Mouse (Mus musculus) ES-Bruce4 (cell line): ENCODE data around the gene Lpp. TPM values are rescaled to one million over a fixed set of nuclear protein-coding genes. Genes with fewer than 3 reads are reported as not detected.

Source experiments
- H3K27ac ChIP-seq: 2 replicates; pipeline ENCODE4 v1.5.1; 2012; ENCODE audit warnings: low read length, inconsistent platforms; ENCODE audit not compliant: insufficient read depth
- H3K27me3 ChIP-seq: 2 replicates; pipeline ENCODE4 v1.6.1; 2012; ENCODE audit warnings: mild to moderate bottlenecking, low read length, inconsistent platforms; ENCODE audit not compliant: control insufficient read depth, poor library complexity, insufficient read depth, severe bottlenecking
- H3K36me3 ChIP-seq: 2 replicates; pipeline ENCODE4 v1.6.1; 2012; ENCODE audit warnings: inconsistent platforms, mild to moderate bottlenecking, low read length, moderate library complexity; ENCODE audit not compliant: control insufficient read depth, poor library complexity, insufficient read depth, severe bottlenecking
- H3K4me1 ChIP-seq: one replicate; pipeline ENCODE4 v1.8.1; 2011; ENCODE audit warnings: low read length; ENCODE audit not compliant: control insufficient read depth, insufficient read depth
- H3K4me3 ChIP-seq: 2 replicates; pipeline ENCODE4 v1.5.1; 2011; ENCODE audit warnings: low read depth, mild to moderate bottlenecking, low read length
- H3K9ac ChIP-seq: 2 replicates; pipeline ENCODE4 v1.6.1; 2012; ENCODE audit warnings: low read depth, mild to moderate bottlenecking, inconsistent platforms; ENCODE audit not compliant: poor library complexity, severe bottlenecking
- H3K9me3 ChIP-seq: replicated peaks from 2 replicates; pipeline ENCODE4 v1.6.1; 2012; ENCODE audit warnings: mild to moderate bottlenecking, low read length, inconsistent platforms; ENCODE audit not compliant: control insufficient read depth, poor library complexity, insufficient read depth, severe bottlenecking
- CTCF ChIP-seq: IDR thresholded peaks from one replicate; pipeline ENCODE4 v1.8.1; 2011; ENCODE audit warnings: low read depth, low read length
- EP300 ChIP-seq: IDR thresholded peaks from 2 replicates; pipeline ENCODE4 v1.6.1; 2011; ENCODE audit warnings: low read depth, low read length; ENCODE audit not compliant: insufficient read depth
- POLR2A ChIP-seq: IDR thresholded peaks from one replicate; pipeline ENCODE4 v1.8.1; 2011; ENCODE audit warnings: low read length; ENCODE audit not compliant: insufficient read depth
- polyA plus RNA-seq: library from polyadenylated mRNA; stranded (reverse); fragments of >200 nt; gene quantifications from 2 replicates; pipeline ENCODE4 v1.2.4, GENCODE M21; 2011; ENCODE audit warnings: low read depth; ENCODE audit not compliant: missing spikeins, insufficient read depth, insufficient read length

Lpp gene
- polyA plus RNA-seq, 1 experiment, result 48.5 TPM

- Histone ChIP-seq H3K9ac (no peak overlapping the region), H3K27ac (no peak overlapping the region), H3K4me1 (no peaks in the 10 kb centered on the region), H3K9me3 (no peaks in the 10 kb centered on the region), H3K27me3 (no peaks in the 10 kb centered on the region), H3K36me3 (no peaks in the 10 kb centered on the region), H3K4me3 (no peak overlapping the region)
- TF ChIP-seq EP300 (no peak), CTCF (no peak), POLR2A (no peak)
These were observed 586.1 kb downstream of the Lpp start for GRCm38 (mm10) chr16:24979391-24979790.

- H3K36me3 ChIP-seq, result no peaks in the 10 kb centered on the region
- H3K27ac ChIP-seq, result no peak overlapping the region
- TF ChIP-seq EP300 (no peak), CTCF (no peak), POLR2A (no peak)
- H3K27me3 ChIP-seq, result no peaks in the 10 kb centered on the region
- H3K9me3 ChIP-seq, result no peaks in the 10 kb centered on the region
- H3K9ac ChIP-seq, result no peak overlapping the region
- H3K4me3 ChIP-seq, result no peak overlapping the region
- H3K4me1 ChIP-seq, result no peaks in the 10 kb centered on the region
These were observed 589.5 kb downstream of the Lpp start for GRCm38 (mm10) chr16:24982828-24983227.

- Histone ChIP-seq H3K27ac (no peak overlapping the region), H3K27me3 (no peaks in the 10 kb centered on the region), H3K9ac (no peak overlapping the region), H3K36me3 (no peaks in the 10 kb centered on the region), H3K4me3 (no peak overlapping the region), H3K4me1 (no peaks in the 10 kb centered on the region), H3K9me3 (no peaks in the 10 kb centered on the region; the same call in 1 of the 2 replicates)
- TF ChIP-seq POLR2A (no peak), EP300 (no peak), CTCF (no peak)
These were observed 597.0 kb downstream of the Lpp start for GRCm38 (mm10) chr16:24990331-24990730.

GRCm38 (mm10) chr16:24991059-24991541 is 597.8 kb downstream of the Lpp start:
- no peaks in the 10 kb centered on the region; the same call in 1 of the 2 replicates for H3K9me3 ChIP-seq
- no peak overlapping the region for H3K27ac ChIP-seq
- no peak overlapping the region for H3K9ac ChIP-seq
- TF ChIP-seq EP300, result no peak
- no peak for TF ChIP-seq POLR2A
- TF ChIP-seq CTCF, result no peak
- no peaks in the 10 kb centered on the region for H3K36me3 ChIP-seq
- H3K27me3 ChIP-seq, result no peaks in the 10 kb centered on the region
- no peak overlapping the region for H3K4me3 ChIP-seq
- H3K4me1 ChIP-seq, result no peaks in the 10 kb centered on the region

GRCm38 (mm10) chr16:24991995-24992394 is 598.7 kb downstream of the Lpp start:
- no peak for TF ChIP-seq CTCF
- TF ChIP-seq EP300, result no peak
- TF ChIP-seq POLR2A, result no peak
- Histone ChIP-seq H3K27ac (no peak overlapping the region), H3K9me3 (no peaks in the 10 kb centered on the region; the same call in 1 of the 2 replicates), H3K4me3 (no peak overlapping the region), H3K4me1 (no peaks in the 10 kb centered on the region), H3K9ac (no peak overlapping the region), H3K36me3 (no peaks in the 10 kb centered on the region), H3K27me3 (no peaks in the 10 kb centered on the region)

GRCm38 (mm10) chr16:24992494-24992893 is 599.2 kb downstream of the Lpp start:
- no peaks in the 10 kb centered on the region for H3K27me3 ChIP-seq
- H3K9me3 ChIP-seq, result no peaks in the 10 kb centered on the region; the same call in 1 of the 2 replicates
- H3K9ac ChIP-seq, result no peak overlapping the region

More at GRCm38 (mm10) chr16:24992494-24992893, 599.2 kb downstream of the Lpp start:
- TF ChIP-seq EP300, result no peak
- TF ChIP-seq CTCF, result no peak
- no peak for TF ChIP-seq POLR2A
- no peak overlapping the region for H3K27ac ChIP-seq
- H3K4me3 ChIP-seq, result no peak overlapping the region
- no peaks in the 10 kb centered on the region for H3K4me1 ChIP-seq
- H3K36me3 ChIP-seq, result no peaks in the 10 kb centered on the region
